Mouse (Mus musculus) heart, embryonic 10.5 days (tissue): Measurements from ENCODE around the gene Pou2f1. TPM values are rescaled to one million over a fixed set of nuclear protein-coding genes. Genes with fewer than 3 reads are reported as not detected.

Source experiments
- DNase-seq: peaks from one replicate; pipeline ENCODE4 v3.0.0-alpha.2; 2017; ENCODE audit warnings: low spot score
- H3K27ac ChIP-seq: fragments of 300-500 bp; sonication (generic); 2 replicates; pipeline ENCODE4 v1.5.1; 2016; ENCODE audit warnings: mild to moderate bottlenecking
- H3K27me3 ChIP-seq: fragments of 300-500 bp; sonication (generic); 2 replicates; pipeline ENCODE4 v1.6.1; 2016; ENCODE audit warnings: mild to moderate bottlenecking; ENCODE audit not compliant: poor library complexity, insufficient read depth, severe bottlenecking
- H3K36me3 ChIP-seq: fragments of 300-500 bp; sonication (generic); 2 replicates; pipeline ENCODE4 v1.6.1; 2016; ENCODE audit warnings: mild to moderate bottlenecking, moderate library complexity
- H3K4me1 ChIP-seq: fragments of 300-500 bp; sonication (generic); 2 replicates; pipeline ENCODE4 v1.6.1; 2016; ENCODE audit warnings: mild to moderate bottlenecking
- H3K4me3 ChIP-seq: fragments of 300-500 bp; sonication (generic); 2 replicates; pipeline ENCODE4 v1.5.1; 2016; ENCODE audit warnings: mild to moderate bottlenecking, moderate library complexity
- H3K9me3 ChIP-seq: fragments of 300-500 bp; sonication (generic); 2 replicates; pipeline ENCODE4 v1.6.1; 2016; ENCODE audit warnings: mild to moderate bottlenecking, moderate library complexity
- WGBS: fragments of 180-500 bp; shearing (Covaris S2); methylation state at CpG from one replicate; pipeline ENCODE4 v1.1.7; 2016; 5-methylcytosine and 5-hydroxymethylcytosine counted together
- polyA plus RNA-seq: library from polyadenylated mRNA; unstranded; fragments of >200 nt; fragmentation: Nextera tagmentation; extraction: Ambion mirVana; gene quantifications from 2 replicates; pipeline ENCODE4 v1.2.1, GENCODE M21; 2016

The Pou2f1 gene
- polyA plus RNA-seq, 1 experiment from 2014 or later = 18.4 TPM

DNA sequence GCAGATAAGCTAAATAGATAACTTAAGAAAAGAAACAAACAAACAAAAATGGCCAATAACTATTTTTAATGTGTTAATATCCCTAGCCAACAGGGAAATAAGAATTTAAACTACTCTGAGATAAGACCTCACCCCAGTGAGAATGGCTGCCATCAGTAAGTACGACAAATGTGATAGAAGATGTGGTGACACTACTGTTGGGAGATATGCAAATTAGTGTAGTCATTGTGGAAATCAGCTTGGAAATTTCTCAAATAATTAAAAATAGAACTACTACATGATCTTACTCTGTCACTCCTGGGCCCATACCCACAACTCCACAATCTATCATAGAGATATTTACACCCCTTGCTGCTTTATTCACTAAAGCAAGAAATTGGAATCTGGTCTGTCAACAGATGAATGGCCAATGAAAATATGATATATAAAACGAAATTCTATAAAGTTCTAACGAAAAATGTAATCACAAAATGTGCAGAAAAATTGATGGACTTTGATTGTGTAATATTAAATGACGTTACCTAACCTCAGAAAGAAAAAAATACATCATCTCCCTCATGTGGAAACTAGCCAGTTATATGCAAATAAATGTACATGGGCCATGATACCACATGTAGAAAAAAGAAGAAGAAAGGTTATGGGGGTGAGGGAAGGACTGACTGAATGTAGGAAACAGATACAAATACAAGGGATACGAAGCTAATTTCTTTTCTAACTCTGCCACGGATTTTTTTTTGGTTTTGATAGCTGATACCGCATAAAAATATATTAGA is 74.8 kb downstream of the Pou2f1 start:
- Histone ChIP-seq H3K27me3 (no peaks in the 10 kb centered on the region), H3K4me3 (no peak overlapping the region), H3K4me1 (peaks cover 3% of the 10 kb centered on the region), H3K9me3 (no peaks in the 10 kb centered on the region), H3K36me3 (no peaks in the 10 kb centered on the region), H3K27ac (no peak overlapping the region)
- DNase-seq = no peak
- 84% methylated on average over 7 of the region's 7 CpGs for WGBS

DNA sequence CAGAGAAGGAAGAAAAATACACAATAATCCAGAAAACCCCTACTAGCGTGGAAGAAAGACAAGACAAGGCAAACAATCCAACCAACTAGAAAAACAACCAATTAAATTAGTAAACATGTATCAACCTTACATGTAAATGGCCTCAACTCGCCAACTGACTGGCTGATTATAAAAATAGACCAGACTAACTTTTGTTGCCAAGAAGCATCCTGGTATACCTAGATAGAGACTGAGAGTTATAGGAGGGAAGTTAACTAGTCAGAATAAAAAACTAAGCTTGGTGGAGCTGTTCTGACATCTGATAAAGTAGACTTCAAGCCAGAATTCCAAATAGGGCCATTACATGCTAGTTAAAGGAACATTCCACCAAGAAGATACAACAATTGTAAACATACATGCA is 77.3 kb downstream of the Pou2f1 start:
- Histone ChIP-seq H3K9me3 (no peaks in the 10 kb centered on the region), H3K36me3 (no peaks in the 10 kb centered on the region), H3K4me1 (peaks cover under 1% of the 10 kb centered on the region; the same call in 1 of the 2 replicates), H3K4me3 (no peak overlapping the region), H3K27me3 (no peaks in the 10 kb centered on the region), H3K27ac (no peak overlapping the region)
- 87% methylated on average over 2 of the region's 2 CpGs for WGBS
- DNase-seq = no peak

DNA sequence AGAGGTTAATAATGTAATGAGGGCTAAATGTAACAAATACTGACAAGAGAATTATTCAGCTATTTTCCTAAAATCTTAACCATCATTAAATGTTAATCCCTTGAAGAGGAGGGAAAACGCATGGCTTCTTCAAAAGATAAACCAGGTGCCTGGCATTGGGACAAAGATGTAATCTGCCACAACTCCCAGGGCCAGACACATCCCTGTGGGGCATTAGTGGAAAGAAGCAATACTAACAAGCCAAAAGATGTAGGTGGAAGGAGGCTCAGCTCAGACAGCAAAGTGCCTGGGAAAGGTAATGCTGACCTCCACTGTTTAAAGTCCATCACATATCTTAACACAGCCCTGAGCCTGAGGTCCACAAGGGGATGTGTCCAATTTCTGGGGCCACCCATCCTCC is 80.0 kb downstream of the Pou2f1 start:
- Histone ChIP-seq H3K4me3 (no peak overlapping the region), H3K4me1 (no peaks in the 10 kb centered on the region), H3K9me3 (no peaks in the 10 kb centered on the region), H3K27me3 (no peaks in the 10 kb centered on the region), H3K27ac (no peak overlapping the region), H3K36me3 (no peaks in the 10 kb centered on the region)
- 80% methylated on average over 1 of the region's 1 CpGs for WGBS
- DNase-seq = no peak

DNA sequence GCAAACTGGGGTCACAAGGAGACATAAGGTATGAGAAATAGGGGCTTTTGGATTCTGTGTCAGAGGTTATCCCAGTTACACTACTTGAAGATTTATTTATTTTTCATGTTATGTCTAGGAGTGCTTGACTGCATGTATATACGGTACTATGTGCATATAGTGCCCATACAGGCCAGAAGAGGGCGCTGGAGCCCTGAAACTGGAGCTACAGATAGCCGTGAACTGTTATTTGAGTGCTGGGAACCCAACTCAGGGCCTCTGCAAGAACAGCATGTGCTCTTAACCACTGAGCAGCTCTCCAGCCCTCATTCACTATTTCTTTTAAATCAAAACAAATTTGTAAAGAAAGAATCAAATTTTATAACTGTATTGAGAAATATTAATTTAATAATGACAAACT is 81.5 kb downstream of the Pou2f1 start:
- H3K4me1 ChIP-seq = no peaks in the 10 kb centered on the region
- no peaks in the 10 kb centered on the region for H3K27me3 ChIP-seq
- no peaks in the 10 kb centered on the region for H3K9me3 ChIP-seq
- WGBS = 75% methylated on average over 3 of the region's 3 CpGs
- no peak overlapping the region for H3K27ac ChIP-seq
- H3K36me3 ChIP-seq = peaks cover 9% of the 10 kb centered on the region
- no peak overlapping the region for H3K4me3 ChIP-seq
- no peak for DNase-seq

DNA sequence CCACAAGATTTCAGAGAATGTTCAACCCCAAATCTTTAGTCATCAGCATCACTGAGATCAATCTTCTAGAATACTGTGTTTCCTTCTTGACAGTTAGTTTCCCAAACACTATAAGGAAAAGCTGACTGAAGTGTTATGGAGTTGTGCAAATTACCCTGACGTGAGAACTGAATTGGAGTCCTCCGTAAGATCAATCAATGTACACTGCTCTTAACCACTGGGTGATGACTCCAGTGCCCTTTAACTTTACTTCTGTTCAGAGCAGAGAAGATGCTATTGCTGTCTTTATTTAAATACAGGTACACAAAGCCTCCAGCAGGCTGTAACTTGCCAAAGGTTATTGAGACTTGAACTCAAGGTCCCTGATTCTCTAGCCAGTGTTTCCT is 88.1 kb downstream of the Pou2f1 start:
- 92% methylated on average over 2 of the region's 2 CpGs for WGBS
- no peak overlapping the region for H3K27ac ChIP-seq
- H3K4me1 ChIP-seq = no peaks in the 10 kb centered on the region
- H3K36me3 ChIP-seq = peaks cover 14% of the 10 kb centered on the region
- H3K27me3 ChIP-seq = no peaks in the 10 kb centered on the region
- no peak for DNase-seq
- no peak overlapping the region for H3K4me3 ChIP-seq
- H3K9me3 ChIP-seq = no peaks in the 10 kb centered on the region

DNA sequence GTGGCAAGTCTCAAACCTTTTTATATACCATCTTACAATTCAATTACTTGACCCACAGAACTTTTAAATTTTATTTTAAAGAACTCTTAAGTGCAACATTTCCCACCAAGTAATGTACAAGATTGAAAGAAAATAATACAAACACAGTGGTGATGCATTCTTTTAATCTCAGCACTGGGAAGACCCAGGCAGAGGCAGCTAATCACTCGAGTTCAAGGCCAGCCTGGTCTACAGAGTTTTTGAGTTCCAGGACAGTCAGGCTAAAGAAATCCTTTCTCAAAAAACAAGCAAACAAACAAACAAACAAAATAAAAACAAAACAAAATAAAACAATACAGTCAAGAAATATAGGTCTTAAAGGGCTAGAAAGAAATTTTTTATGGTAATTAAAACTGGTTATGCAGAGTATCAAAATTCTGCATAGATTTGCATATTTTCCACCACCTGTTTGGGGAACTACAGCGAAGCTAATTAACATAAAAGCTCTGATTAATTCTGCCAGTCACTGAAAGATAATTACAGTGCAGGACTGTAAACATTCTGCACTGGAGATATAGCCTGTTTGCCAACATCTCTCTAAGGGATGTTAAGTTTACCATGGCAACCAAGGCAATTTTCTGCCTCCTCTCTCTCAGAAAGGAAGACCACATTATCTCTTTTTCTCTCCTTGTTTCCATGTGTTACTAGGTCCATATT is 88.6 kb downstream of the Pou2f1 start:
- no peak overlapping the region for H3K4me3 ChIP-seq
- no peaks in the 10 kb centered on the region for H3K4me1 ChIP-seq
- H3K9me3 ChIP-seq = no peaks in the 10 kb centered on the region
- no peak overlapping the region for H3K27ac ChIP-seq
- no peaks in the 10 kb centered on the region for H3K27me3 ChIP-seq
- WGBS = 81% methylated on average over 2 of the region's 2 CpGs
- peaks cover 14% of the 10 kb centered on the region for H3K36me3 ChIP-seq
- DNase-seq = no peak

DNA sequence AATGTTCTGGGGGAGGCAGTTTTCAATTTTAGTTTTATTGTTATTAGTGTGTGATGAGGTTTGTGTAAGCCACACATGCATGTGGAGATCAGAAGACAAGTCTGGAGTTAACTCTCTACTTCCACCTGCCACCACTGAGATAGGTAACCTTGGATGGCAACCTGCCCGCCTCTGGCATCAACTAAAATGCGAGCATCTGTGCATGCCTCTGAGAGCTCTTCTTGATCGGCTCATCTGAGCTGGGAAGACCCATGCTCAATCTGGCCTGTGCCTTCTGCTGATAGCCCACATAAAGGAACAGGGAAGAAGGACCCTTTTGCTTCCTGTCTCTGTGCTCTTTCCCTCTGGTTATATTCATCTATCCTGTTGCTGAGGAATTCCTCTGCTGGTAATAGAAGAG is 93.0 kb downstream of the Pou2f1 start:
- Histone ChIP-seq H3K4me1 (no peaks in the 10 kb centered on the region), H3K27me3 (no peaks in the 10 kb centered on the region), H3K36me3 (peaks cover 16% of the 10 kb centered on the region; the same call in 1 of the 2 replicates), H3K9me3 (no peaks in the 10 kb centered on the region), H3K4me3 (no peak overlapping the region), H3K27ac (no peak overlapping the region)
- WGBS = 87% methylated on average over 3 of the region's 3 CpGs
- no peak for DNase-seq

DNA sequence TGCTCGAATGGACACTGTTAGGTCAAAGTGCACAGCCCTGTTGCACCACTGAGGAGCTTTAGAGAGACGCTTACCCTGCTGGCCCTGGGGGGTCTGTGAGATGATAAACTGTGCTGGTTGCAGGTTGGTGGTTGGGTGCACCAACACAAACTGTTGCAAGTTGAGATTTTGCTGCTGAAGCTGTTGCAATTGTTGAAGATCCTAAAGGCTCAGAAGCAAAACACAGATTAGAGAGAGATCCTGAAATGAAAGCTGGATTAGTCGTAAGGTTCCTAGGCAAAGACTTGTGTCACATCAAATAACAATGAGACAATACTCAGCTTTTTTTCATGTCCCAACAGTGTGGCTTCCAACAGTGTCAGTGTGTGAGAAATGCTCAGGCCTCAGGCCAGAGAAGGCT is 93.7 kb downstream of the Pou2f1 start:
- Histone ChIP-seq H3K27me3 (no peaks in the 10 kb centered on the region), H3K4me1 (no peaks in the 10 kb centered on the region), H3K9me3 (no peaks in the 10 kb centered on the region), H3K4me3 (no peak overlapping the region), H3K27ac (no peak overlapping the region), H3K36me3 (peaks cover 16% of the 10 kb centered on the region; the same call in 1 of the 2 replicates)
- no peak for DNase-seq
- WGBS = 79% methylated on average over 3 of the region's 3 CpGs

DNA sequence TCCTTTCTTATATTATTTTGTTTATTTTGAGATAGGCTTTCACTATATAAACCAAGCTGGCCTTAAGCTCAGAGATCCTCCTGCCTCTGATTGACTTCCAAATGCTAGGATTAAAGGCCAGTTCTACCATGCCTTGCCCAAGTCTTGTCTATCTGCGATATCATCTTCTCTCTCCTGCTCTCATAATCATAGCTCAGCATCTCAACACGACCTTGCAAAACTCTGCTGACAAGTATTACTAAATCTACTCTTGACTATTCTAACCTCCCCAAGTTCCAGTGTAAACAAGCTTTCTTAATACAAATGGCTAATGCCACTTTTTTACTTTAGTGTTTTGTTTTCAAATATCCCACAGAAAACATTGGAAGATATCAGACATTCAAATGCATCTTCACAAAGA is 94.3 kb downstream of the Pou2f1 start:
- no peaks in the 10 kb centered on the region for H3K4me1 ChIP-seq
- H3K36me3 ChIP-seq = peaks cover 16% of the 10 kb centered on the region; the same call in 1 of the 2 replicates
- no peaks in the 10 kb centered on the region for H3K27me3 ChIP-seq
- no peaks in the 10 kb centered on the region for H3K9me3 ChIP-seq
- no peak for DNase-seq
- no peak overlapping the region for H3K4me3 ChIP-seq
- WGBS = 95% methylated on average over 2 of the region's 2 CpGs
- H3K27ac ChIP-seq = no peak overlapping the region

DNA sequence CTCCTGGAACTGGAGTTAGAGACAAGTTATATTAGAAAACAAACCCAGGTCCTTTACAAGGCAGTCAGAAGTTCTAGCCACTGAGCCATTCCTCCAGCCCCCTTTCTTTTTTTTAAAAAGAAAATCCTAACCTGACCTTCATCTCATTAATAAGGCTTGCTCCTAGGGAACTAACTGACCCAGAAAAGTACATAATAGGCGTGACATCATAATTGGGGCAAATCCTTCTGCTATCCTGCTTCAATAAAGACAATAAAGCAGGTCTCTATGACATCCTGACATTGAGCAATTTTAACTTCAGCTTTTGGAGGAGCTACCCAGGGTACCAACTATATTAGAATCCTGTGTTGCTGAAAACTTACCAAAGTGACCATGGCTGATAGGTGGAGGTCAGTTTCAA is 98.9 kb downstream of the Pou2f1 start:
- H3K36me3 ChIP-seq = peaks cover 26% of the 10 kb centered on the region; the same call in 1 of the 2 replicates
- WGBS = 92% methylated on average over 1 of the region's 1 CpGs
- no peak overlapping the region for H3K27ac ChIP-seq
- H3K4me3 ChIP-seq = no peak overlapping the region
- no peaks in the 10 kb centered on the region for H3K4me1 ChIP-seq
- H3K27me3 ChIP-seq = no peaks in the 10 kb centered on the region
- no peak for DNase-seq
- H3K9me3 ChIP-seq = no peaks in the 10 kb centered on the region

DNA sequence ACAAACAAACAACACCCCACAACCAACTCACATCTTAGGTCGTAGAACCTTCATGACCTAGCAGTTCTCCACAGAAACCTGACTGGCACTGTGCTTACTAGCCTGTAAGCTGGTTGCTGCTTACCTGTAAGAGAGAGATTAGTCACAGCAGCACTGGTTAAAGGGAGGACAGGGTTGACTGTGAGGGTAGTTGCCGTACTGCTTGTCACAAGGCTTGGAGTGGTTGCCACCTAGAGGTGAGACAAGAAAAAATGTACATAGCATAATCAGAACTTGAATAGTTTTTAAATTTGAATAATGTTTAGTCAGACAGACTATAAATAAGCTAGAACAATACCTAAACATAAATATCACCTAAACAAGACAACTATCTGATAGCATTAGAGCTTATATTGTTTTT is 110.8 kb downstream of the Pou2f1 start:
- no peak overlapping the region for H3K4me3 ChIP-seq
- 85% methylated on average over 2 of the region's 2 CpGs for WGBS
- H3K9me3 ChIP-seq = no peaks in the 10 kb centered on the region
- DNase-seq = no peak
- no peaks in the 10 kb centered on the region for H3K27me3 ChIP-seq
- no peak overlapping the region for H3K27ac ChIP-seq
- H3K36me3 ChIP-seq = peaks cover 63% of the 10 kb centered on the region
- H3K4me1 ChIP-seq = no peaks in the 10 kb centered on the region

DNA sequence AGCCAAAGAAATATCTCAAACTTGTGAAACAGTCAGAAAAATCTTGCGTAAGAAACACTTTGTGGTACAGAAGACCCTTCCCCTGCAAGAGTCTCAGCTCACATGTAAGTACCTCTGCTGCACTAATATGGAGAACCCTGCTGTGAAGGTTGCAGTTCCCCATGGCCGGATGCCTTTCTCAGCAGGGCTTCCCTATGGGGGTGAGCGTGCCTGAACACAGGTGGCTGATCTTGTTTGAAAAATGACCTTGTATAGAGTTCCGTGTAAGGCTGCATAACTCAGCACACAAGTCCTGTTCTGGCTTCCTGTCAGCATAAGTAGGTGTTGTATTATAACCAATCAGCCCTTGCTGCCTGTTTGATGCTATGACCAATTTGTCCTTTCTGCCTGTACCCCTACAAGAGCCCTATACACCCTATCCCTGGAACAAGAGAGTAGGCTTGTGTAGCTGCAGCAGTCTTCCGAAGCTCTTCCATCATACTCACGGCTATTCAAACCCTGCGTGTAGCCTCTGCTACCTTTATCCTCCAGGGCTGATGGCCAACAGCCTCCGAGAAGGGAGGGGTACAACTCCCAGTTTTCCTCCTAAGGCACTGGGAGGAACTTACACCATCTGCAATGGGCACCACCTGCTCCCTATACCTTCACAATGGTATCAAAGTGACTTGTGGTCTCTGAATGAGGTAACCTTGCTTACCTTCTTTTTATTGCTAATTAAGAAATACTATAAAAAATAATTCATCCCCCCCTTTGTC is 120.2 kb downstream of the Pou2f1 start:
- peaks cover 32% of the 10 kb centered on the region for H3K36me3 ChIP-seq
- H3K27ac ChIP-seq = no peak overlapping the region
- H3K4me3 ChIP-seq = no peak overlapping the region
- 75% methylated on average over 8 of the region's 8 CpGs for WGBS
- no peaks in the 10 kb centered on the region for H3K27me3 ChIP-seq
- no peak for DNase-seq
- no peaks in the 10 kb centered on the region for H3K9me3 ChIP-seq
- H3K4me1 ChIP-seq = 0 out of 2 replicates have a peak, but pooled peaks cover 2% of the 10 kb centered on the region

DNA sequence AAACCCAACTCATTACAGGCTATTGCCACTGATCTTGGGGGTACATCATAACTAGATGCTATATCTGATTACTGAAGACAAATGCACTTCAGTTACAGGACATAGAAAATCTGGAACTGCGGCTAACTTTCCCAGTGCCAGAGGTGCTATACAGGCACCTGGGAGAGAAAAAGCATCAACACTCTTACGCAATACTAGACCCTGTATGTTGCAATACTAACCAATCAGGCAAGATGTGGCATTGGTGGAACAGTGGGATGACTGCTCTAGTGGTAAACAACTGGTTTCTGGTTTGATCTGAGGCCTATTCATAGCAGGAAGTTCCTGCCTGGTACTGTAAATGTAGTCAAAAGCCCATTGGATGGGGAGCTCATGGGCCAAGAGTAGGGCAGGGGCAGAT is 123.7 kb downstream of the Pou2f1 start:
- WGBS = 93% methylated on average over 2 of the region's 2 CpGs
- Histone ChIP-seq H3K27me3 (no peaks in the 10 kb centered on the region), H3K36me3 (peaks cover 42% of the 10 kb centered on the region)

More for the DNA sequence above, 123.7 kb downstream of the Pou2f1 start:
- DNase-seq = no peak
- no peak overlapping the region for H3K4me3 ChIP-seq
- peaks cover 6% of the 10 kb centered on the region for H3K4me1 ChIP-seq
- H3K27ac ChIP-seq = no peak overlapping the region
- no peaks in the 10 kb centered on the region for H3K9me3 ChIP-seq
